Mouse (Mus musculus): Measurements from ENCODE around the gene Comp. TPM values are rescaled to one million over a fixed set of nuclear protein-coding genes. Genes with fewer than 3 reads are reported as not detected.
A peak's percentile ranks its signal among the peaks of the same experiment; 100 is the strongest.

Comp gene
- total RNA-seq (2021) = under 1 TPM; 0.13 to 0.42 TPM
- long read RNA-seq = 0 reads

DNA sequence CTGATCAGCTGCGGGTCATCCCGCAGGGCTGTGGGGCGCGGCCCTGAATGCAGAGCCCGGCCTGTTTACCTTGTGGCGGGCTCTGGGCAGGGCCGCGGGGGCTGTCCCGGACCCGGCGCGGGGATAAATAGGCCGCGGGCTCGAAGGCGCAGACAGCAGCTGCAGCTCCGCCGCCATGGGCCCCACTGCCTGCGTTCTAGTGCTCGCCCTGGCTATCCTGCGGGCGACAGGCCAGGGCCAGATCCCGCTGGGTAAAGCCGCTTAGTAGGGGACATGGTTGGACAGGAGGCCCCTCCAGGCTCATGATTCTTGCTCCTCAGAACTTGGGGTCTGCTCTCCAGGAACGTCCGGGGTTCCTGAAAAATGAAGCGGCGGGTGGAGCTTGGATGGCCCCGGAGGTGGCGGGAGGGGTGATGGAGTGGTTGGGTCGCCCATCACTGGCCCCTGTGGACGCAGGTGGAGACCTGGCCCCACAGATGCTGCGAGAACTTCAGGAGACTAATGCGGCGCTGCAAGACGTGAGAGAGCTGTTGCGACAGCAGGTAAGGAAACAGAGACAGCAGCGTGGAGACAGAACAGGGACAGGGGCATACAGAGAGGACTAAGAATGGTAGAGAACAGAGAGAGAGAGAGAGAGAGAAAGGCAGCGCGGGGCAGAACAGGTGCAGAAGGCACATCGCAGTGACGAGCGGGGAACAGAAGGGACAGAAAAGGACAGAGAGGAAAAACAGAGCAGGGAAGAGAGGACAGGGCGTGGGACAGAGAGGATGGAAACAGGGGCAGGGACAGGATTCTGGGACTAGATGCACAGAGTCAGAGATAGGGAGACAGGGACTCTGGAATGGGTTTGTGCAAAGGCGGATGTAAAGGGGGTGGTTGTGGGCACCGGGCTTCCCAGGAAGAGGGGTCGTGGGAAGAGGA lies at the start of gene Comp:
TSS of gene Comp (plus strand) at position 162 of the 921 bp plus-strand sequence.
- DNase-seq (ENCODE audit: low spot score in 2 of 2) = no peak

- no peak for DNase-seq (ENCODE audit: low spot score in 2 of 2)
Observed at GRCm38 (mm10) chr8:70323716-70324115, 49.6 kb upstream of the Comp start.

DNA sequence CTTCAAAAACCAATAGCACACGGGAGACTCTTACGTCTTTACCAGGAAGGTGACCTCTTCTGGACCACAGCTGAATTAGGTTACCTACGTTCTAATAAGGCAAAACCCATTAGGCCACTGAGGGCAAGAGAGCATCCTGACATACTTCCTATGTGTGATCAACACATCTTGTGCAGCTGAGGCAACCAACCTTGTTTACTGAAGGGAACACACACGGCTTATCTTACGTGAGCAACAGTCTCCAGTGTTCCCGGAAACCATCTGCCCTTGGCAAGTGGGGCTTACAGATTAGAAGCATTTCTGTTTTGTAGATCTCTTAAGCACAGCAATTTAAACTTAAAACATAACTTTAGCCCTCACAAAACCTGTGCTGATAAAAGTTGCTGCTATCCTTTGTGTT lies 45.8 kb upstream of the Comp start:
- no peak for DNase-seq (ENCODE audit: low spot score in 2 of 2)

- no peak for DNase-seq (ENCODE audit: low spot score in 2 of 2)
Observed at GRCm38 (mm10) chr8:70329124-70329834, 44.1 kb upstream of the Comp start, which contains the start of gene Gdf1. Gene Gdf1, plus strand, starts transcription at chr8:70329817.

DNA sequence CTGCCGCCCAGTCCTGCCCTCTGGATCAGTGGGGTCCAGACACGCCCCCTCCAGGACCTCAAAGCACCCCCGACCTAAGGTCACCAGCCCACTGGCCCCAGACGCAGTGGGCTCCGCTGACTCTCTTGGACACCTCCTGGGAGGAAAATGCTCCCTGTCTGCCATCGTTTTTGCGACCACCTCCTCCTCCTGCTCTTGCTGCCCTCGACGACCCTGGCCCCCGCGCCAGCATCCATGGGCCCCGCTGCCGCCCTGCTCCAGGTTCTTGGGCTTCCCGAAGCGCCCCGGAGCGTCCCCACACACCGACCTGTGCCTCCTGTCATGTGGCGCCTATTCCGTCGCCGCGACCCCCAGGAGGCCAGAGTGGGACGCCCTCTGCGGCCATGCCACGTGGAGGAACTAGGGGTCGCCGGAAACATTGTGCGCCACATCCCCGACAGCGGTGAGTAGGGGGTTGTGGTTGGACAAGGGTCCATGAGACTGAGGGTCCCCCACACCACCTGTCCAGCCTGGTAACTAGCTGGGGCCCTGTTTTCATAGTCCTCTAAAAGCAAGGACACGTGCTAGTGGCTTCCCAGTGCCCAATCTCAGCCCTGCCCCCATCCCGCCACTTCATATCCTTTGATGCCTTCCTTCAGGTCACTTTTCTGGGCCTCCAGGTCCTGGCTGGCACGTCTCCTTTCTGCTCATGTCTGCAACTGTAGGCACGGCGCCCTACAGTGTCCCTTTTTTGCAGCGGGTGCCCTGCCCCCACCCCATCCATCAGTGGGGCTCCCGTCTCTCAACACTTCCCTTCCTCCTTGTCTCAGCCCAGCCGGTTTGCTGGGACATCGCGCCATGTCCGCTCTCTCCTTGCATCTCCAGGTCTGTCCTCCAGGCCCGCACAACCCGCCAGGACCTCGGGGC lies 43.3 kb upstream of the Comp start:
- no peak for DNase-seq (ENCODE audit: low spot score in 2 of 2)

DNA sequence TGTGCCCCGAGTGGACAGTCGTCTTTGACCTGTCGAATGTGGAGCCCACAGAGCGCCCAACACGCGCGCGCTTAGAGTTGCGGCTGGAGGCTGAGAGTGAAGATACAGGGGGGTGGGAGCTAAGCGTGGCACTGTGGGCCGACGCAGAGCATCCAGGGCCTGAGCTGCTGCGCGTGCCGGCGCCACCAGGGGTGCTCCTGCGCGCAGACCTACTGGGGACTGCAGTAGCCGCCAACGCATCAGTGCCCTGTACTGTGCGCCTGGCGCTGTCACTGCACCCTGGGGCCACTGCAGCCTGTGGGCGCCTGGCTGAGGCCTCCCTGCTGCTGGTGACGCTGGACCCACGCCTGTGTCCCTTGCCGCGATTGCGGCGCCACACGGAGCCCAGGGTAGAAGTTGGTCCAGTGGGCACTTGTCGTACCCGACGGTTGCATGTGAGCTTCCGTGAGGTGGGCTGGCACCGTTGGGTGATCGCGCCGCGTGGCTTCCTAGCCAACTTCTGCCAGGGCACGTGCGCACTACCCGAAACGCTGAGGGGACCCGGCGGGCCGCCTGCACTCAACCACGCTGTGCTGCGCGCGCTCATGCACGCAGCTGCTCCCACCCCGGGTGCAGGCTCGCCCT lies 42.5 kb upstream of the Comp start:
- DNase-seq (ENCODE audit: low spot score in 2 of 2) = peak; percentile 59 to 77

DNA sequence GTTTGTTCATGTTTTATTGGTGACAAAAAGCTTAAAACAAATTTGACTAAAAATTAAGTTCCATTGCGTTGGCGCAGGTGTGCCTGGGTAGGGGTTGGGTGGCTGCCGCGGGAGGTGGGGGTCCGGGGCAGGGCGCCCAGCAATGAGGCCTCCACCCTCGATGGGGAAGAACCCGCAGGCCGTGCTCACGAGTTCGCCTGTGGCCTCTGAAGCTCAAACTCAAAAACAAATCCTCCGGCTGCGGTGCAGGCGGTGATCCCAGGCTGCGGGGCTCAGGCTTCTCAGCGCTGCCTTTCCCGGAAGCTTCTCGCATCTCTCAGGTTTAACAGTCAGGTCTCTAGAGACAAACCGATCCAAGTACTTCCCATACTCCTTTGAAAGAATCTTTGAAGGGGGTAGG lies 41.8 kb upstream of the Comp start:
- DNase-seq (ENCODE audit: low spot score in 2 of 2) = no peak

DNA sequence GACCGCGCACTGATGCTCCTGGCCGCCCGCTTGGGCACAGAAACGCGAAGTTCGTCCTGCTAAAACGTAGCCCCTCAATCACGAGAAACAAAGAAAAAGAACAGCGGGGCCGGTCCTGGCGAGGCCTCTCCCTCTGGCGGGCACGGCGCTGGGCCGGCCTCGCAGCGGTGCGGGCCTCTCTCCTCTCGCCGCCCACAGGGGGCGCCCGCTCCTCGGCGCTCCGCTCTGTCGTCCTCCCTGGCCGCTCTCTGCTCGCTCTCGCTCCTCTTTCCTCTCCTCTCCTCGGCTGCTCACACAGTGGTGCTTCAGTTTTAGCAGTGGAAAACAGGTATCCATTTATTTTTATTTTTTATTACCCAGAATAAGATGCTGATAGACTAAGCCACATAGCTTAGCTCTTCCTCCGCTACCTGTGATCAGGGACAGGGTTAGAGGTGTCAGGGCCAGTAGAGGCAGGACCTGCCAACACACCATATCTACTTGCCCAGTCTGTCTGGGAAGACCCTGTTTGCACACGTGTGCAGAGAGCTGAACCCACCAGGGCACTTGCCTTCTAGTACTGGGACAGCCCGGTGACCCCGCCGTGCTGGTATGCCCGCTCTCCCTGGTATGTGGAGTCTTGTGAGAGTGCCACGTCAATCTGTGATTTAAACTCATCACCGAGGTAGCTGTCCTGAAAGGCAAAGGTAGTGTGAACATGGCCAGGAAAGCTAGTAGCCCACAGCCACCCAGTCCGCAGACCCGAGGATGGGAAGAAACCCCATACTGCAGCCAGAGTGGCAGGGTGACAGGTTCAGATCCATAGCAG lies 41.1 kb upstream of the Comp start:
- DNase-seq (ENCODE audit: low spot score in 2 of 2) = peak; percentile 66 to 80

- no peak for DNase-seq (ENCODE audit: low spot score in 2 of 2)
Observed at GRCm38 (mm10) chr8:70332878-70333202, 40.5 kb upstream of the Comp start.

DNA sequence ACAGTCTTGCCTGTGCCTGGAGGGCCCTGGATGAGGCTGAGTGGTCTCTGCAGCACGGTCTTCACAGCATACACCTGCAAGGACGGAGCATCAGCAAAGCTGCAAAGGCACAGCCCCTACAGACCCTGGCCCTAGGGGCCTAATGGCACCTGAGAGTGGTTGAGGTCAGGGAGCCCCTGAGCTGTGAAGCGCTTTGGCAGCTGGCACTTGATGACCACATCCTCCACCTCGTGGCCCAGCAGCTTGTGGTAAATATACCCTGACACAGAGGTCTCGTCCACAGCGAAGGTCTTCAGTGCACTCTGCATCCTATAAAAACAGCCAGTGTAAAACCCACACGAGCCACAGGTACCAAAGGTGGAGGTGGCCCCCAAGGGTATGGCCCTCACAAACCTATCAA lies 34.4 kb upstream of the Comp start:
- DNase-seq (ENCODE audit: low spot score in 2 of 2) = no peak

GRCm38 (mm10) chr8:70340659-70341058 lies 32.7 kb upstream of the Comp start:
- peak in 1 of 2 experiments; percentile 53 for DNase-seq (ENCODE audit: low spot score in 2 of 2)

GRCm38 (mm10) chr8:70342007-70342406 lies 31.4 kb upstream of the Comp start:
- no peak for DNase-seq (ENCODE audit: low spot score in 2 of 2)

- DNase-seq (ENCODE audit: low spot score in 2 of 2) = no peak
Observed at GRCm38 (mm10) chr8:70343076-70343475, 30.3 kb upstream of the Comp start.

DNA sequence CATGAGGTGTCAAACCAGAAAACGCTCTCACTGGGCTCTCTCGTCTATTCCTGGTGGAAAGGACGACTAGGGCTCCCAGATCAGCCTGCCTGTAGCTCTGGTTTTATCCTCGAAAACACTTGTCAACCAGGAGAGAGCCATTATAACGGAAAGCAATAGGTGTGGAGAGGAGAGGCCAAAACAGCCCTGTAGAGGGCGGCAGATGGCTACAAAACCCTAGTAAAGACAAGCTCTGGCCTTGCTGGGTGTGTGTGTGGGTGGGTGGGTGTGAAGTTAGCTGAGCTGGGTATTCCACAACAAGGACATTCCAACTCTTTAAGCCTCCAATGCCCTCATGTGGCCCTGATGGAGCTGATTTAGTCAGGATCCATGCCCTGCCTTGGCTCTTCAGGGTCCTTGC lies 29.7 kb upstream of the Comp start:
- DNase-seq (ENCODE audit: low spot score in 2 of 2) = peak in 1 of 2 experiments; percentile 75

- DNase-seq (ENCODE audit: low spot score in 2 of 2) = no peak
Observed at GRCm38 (mm10) chr8:70344279-70344678, 29.1 kb upstream of the Comp start.

GRCm38 (mm10) chr8:70347443-70347842 lies 25.9 kb upstream of the Comp start:
- no peak for DNase-seq (ENCODE audit: low spot score in 2 of 2)

GRCm38 (mm10) chr8:70347860-70348420 lies 25.4 kb upstream of the Comp start:
- DNase-seq (ENCODE audit: low spot score in 2 of 2) = no peak

GRCm38 (mm10) chr8:70351035-70351999 lies 22.0 kb upstream of the Comp start:
- DNase-seq (ENCODE audit: low spot score in 2 of 2) = no peak

DNA sequence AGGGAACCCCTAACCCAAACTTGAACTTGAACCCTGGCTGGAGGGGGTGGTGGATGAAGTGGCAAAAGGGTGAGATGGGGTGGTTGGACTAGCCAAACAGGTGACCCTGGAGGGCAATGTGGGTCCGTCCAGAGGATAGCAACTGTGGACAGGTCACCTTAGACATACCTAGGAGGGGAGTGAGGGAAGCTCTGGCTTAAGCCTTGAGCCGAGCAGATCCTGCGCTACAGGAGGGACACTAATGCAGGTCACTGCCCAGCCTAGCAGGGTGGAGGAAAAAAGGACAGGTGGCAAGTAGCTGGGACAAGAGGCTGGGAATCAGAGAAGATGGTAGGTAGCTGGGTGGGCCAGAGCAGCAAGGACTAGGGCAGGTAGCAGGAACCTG lies 21.4 kb upstream of the Comp start:
- DNase-seq (ENCODE audit: low spot score in 2 of 2) = no peak
